Mouse (Mus musculus) adrenal gland, adult 18-20 months (tissue): ENCODE results near the gene Slc35b4. TPM values are rescaled to one million over a fixed set of nuclear protein-coding genes. Genes with fewer than 3 reads are reported as not detected.

ENCODE experiments used
- DNase-seq, 2 experiments: peaks; one replicate each; pipeline ENCODE4 v3.0.0; 2021 to 2022; ENCODE audit warnings: low spot score in 2 of 2
- long read RNA-seq, 2 experiments: library from polyadenylated mRNA; stranded (forward); transcript quantifications; one replicate each; pipeline ENCODE4 v2.0.0; 2021
- total RNA-seq, 2 experiments: library from RNA; stranded (reverse); gene quantifications; 1 replicate in 1 of 2; 2 replicates in 1 of 2; pipeline ENCODE4 v1.2.3; 2021

The Slc35b4 gene
- total RNA-seq: 10 to 100 TPM; 28.2 to 28.4 TPM
- long read RNA-seq, experiment 1, full-length matches to known transcripts: 21 of 28 reads
- long read RNA-seq, experiment 1, partial matches to known transcripts: 1 of 28 reads
- long read RNA-seq, experiment 1, other reads (novel, unspliced or antisense): 6 of 28 reads
- long read RNA-seq, experiment 2, full-length matches to known transcripts: 27 of 37 reads
- long read RNA-seq, experiment 2, partial matches to known transcripts: 1 of 37 reads
- long read RNA-seq, experiment 2, other reads (novel, unspliced or antisense): 9 of 37 reads

- peak; percentile 81 for DNase-seq
These were observed at the start of gene Slc35b4 for GRCm38 (mm10) chr6:34176864-34177247. TSS of gene Slc35b4 (minus strand) at chr6:34177111.

GRCm38 (mm10) chr6:34225004-34225599, 48.2 kb upstream of the Slc35b4 start:
- DNase-seq: no peak

- no peak for DNase-seq
These were observed 39.8 kb upstream of the Slc35b4 start for GRCm38 (mm10) chr6:34216450-34217319.

GRCm38 (mm10) chr6:34205754-34206153, 28.8 kb upstream of the Slc35b4 start:
- no peak for DNase-seq

- DNase-seq: peak; percentile 53 to 60
These were observed 28.2 kb upstream of the Slc35b4 start for GRCm38 (mm10) chr6:34204971-34205572.

GRCm38 (mm10) chr6:34203503-34203902, 26.6 kb upstream of the Slc35b4 start:
- DNase-seq: no peak

GRCm38 (mm10) chr6:34194981-34195380, 18.1 kb upstream of the Slc35b4 start:
- no peak for DNase-seq

GRCm38 (mm10) chr6:34193708-34194475, 17.0 kb upstream of the Slc35b4 start:
- DNase-seq: peak; percentile 45 to 50

- DNase-seq: no peak
These were observed 14.5 kb upstream of the Slc35b4 start for GRCm38 (mm10) chr6:34191401-34191800.

- DNase-seq: no peak
These were observed 12.6 kb upstream of the Slc35b4 start for GRCm38 (mm10) chr6:34189494-34189893.

- no peak for DNase-seq
These were observed 11.2 kb upstream of the Slc35b4 start for GRCm38 (mm10) chr6:34187986-34188599.

GRCm38 (mm10) chr6:34187273-34187863, 10.5 kb upstream of the Slc35b4 start:
- DNase-seq: no peak

- DNase-seq: no peak
These were observed 6.4 kb upstream of the Slc35b4 start for GRCm38 (mm10) chr6:34183326-34183725.

GRCm38 (mm10) chr6:34181961-34182360, 5.0 kb upstream of the Slc35b4 start:
- no peak for DNase-seq

GRCm38 (mm10) chr6:34179911-34180310, 3.0 kb upstream of the Slc35b4 start:
- no peak for DNase-seq

- DNase-seq: no peak
These were observed 2.1 kb upstream of the Slc35b4 start for GRCm38 (mm10) chr6:34179007-34179406.

- no peak for DNase-seq
These were observed 624 bp downstream of the Slc35b4 start for GRCm38 (mm10) chr6:34176111-34176863.

GRCm38 (mm10) chr6:34174715-34175114, 2.2 kb downstream of the Slc35b4 start:
- no peak for DNase-seq

GRCm38 (mm10) chr6:34173251-34173650, 3.7 kb downstream of the Slc35b4 start:
- DNase-seq: no peak
